Mouse (Mus musculus) CH12.LX (cell line): Measurements from ENCODE around the gene Chrm1. TPM values are rescaled to one million over a fixed set of nuclear protein-coding genes. Genes with fewer than 3 reads are reported as not detected.
A peak's percentile ranks its signal among the peaks of the same experiment; 100 is the strongest.

Source experiments
- DNase-seq: peaks from one replicate; pipeline ENCODE4 v3.0.0-alpha.2; 2013; ENCODE audit errors: extremely low read depth
- H3K27ac ChIP-seq: 2 replicates; pipeline ENCODE4 v1.5.1; 2012; ENCODE audit warnings: low read depth, mild to moderate bottlenecking, control low read depth, moderate library complexity; ENCODE audit not compliant: insufficient read depth
- H3K27me3 ChIP-seq: replicated peaks from 2 replicates; pipeline ENCODE3; 2012; ENCODE audit warnings: inconsistent platforms
- H3K36me3 ChIP-seq, 2 experiments: replicated peaks in 1 of 2; 2 replicates each; pipeline versions ENCODE3 to v1.6.1; 2012; ENCODE audit warnings: inconsistent platforms in 1 of 2, low read length in 1 of 2, mild to moderate bottlenecking in 1 of 2, mixed read lengths in 1 of 2, moderate library complexity in 1 of 2; ENCODE audit not compliant: control insufficient read depth in 1 of 2, insufficient read depth in 1 of 2
- H3K4me1 ChIP-seq, 2 experiments: 2 replicates each; pipeline ENCODE4 v1.6.1; 2012; ENCODE audit warnings: inconsistent platforms in 1 of 2, moderate library complexity in 1 of 2; ENCODE audit not compliant: insufficient read depth in 2 of 2, control insufficient read depth in 1 of 2
- H3K4me2 ChIP-seq: 2 replicates; pipeline ENCODE4 v1.6.1; 2012; ENCODE audit warnings: low read depth, mild to moderate bottlenecking, control low read depth; ENCODE audit not compliant: poor library complexity, insufficient read depth, severe bottlenecking
- H3K4me3 ChIP-seq, 3 experiments: fragments of 150-350 bp in 1 of 3; sonication (generic) in 1 of 3; replicated peaks in 1 of 3; 2 replicates each; pipeline versions ENCODE3 to v1.5.1; 2011 to 2012; ENCODE audit warnings: low read depth in 2 of 3, low read length in 2 of 3, mild to moderate bottlenecking in 2 of 3, moderate library complexity in 2 of 3, control low read depth in 1 of 3, improper control_type of control experiment in 1 of 3, inconsistent platforms in 1 of 3, mixed read lengths in 1 of 3; ENCODE audit not compliant: poor library complexity in 1 of 3
- H3K79me2 ChIP-seq: replicated peaks from 2 replicates; pipeline ENCODE4 v1.6.1; 2012; ENCODE audit warnings: mild to moderate bottlenecking, moderate library complexity; ENCODE audit not compliant: control insufficient read depth, poor library complexity, insufficient read depth, severe bottlenecking; ENCODE audit errors: extremely low read depth
- H3K9ac ChIP-seq: 2 replicates; pipeline ENCODE4 v1.6.1; 2012; ENCODE audit warnings: low read depth, mild to moderate bottlenecking, control low read depth, moderate library complexity; ENCODE audit not compliant: insufficient read depth
- H3K9me3 ChIP-seq: replicated peaks from 2 replicates; pipeline ENCODE3; 2012; ENCODE audit warnings: low read length, inconsistent platforms, mixed read lengths
- BHLHE40 ChIP-seq: IDR thresholded peaks from 2 replicates; pipeline ENCODE4 v1.6.1; 2011; ENCODE audit warnings: mild to moderate bottlenecking, low read depth, low read length, improper control_type of control experiment
- CTCF ChIP-seq, 2 experiments: IDR thresholded peaks in 1 of 2; conservative IDR thresholded peaks in 1 of 2; 2 replicates each; pipeline ENCODE4 v1.5.1; 2011 to 2012; ENCODE audit warnings: low read depth in 2 of 2, low read length in 2 of 2, improper control_type of control experiment in 1 of 2, inconsistent platforms in 1 of 2, mild to moderate bottlenecking in 1 of 2, moderate library complexity in 1 of 2
- ETS1 ChIP-seq: conservative IDR thresholded peaks from 2 replicates; pipeline ENCODE4 v1.6.1; 2012; ENCODE audit warnings: low read depth, mild to moderate bottlenecking, inconsistent platforms, low read length, improper control_type of control experiment, moderate library complexity
- HCFC1 ChIP-seq: IDR thresholded peaks from 2 replicates; pipeline ENCODE4 v1.6.1; 2012; ENCODE audit warnings: low read depth, mild to moderate bottlenecking, inconsistent platforms, low read length, improper control_type of control experiment
- IRF4 ChIP-seq: IDR thresholded peaks from 2 replicates; pipeline ENCODE4 v1.6.1; 2014; ENCODE audit warnings: low read depth, mild to moderate bottlenecking, inconsistent platforms, low read length, improper control_type of control experiment
- MAX ChIP-seq: IDR thresholded peaks from 2 replicates; pipeline ENCODE4 v1.6.1; 2011; ENCODE audit warnings: low read length, improper control_type of control experiment
- MAZ ChIP-seq: IDR thresholded peaks from 2 replicates; pipeline ENCODE4 v1.6.1; 2012; ENCODE audit warnings: low read depth, mild to moderate bottlenecking, inconsistent platforms, low read length, improper control_type of control experiment, moderate library complexity
- MEF2A ChIP-seq: IDR thresholded peaks from 2 replicates; pipeline ENCODE4 v1.6.1; 2014; ENCODE audit warnings: low read depth, mild to moderate bottlenecking, inconsistent platforms, low read length, improper control_type of control experiment, borderline replicate concordance
- MXI1 ChIP-seq: IDR thresholded peaks from 2 replicates; pipeline ENCODE4 v1.6.1; 2011; ENCODE audit warnings: mild to moderate bottlenecking, low read depth, low read length, improper control_type of control experiment
- MYC ChIP-seq: IDR thresholded peaks from 2 replicates; pipeline ENCODE4 v1.6.1; 2011; ENCODE audit warnings: low read depth, mild to moderate bottlenecking, improper control_type of control experiment, low read length
- RAD21 ChIP-seq: IDR thresholded peaks from 2 replicates; pipeline ENCODE4 v1.6.1; 2011; ENCODE audit warnings: low read depth, mild to moderate bottlenecking, low read length, improper control_type of control experiment, moderate library complexity
- SIN3A ChIP-seq: IDR thresholded peaks from 2 replicates; pipeline ENCODE4 v1.6.1; 2012; ENCODE audit warnings: low read length, improper control_type of control experiment, inconsistent platforms
- TBP ChIP-seq: conservative IDR thresholded peaks from 2 replicates; pipeline ENCODE4 v1.6.1; 2011; ENCODE audit warnings: low read depth, low read length, improper control_type of control experiment
- UBTF ChIP-seq: IDR thresholded peaks from 2 replicates; pipeline ENCODE4 v1.6.1; 2012; ENCODE audit warnings: low read depth, mild to moderate bottlenecking, inconsistent platforms, low read length, improper control_type of control experiment, moderate library complexity
- USF1 ChIP-seq: IDR thresholded peaks from 2 replicates; pipeline ENCODE4 v1.6.1; 2014; ENCODE audit warnings: low read depth, mild to moderate bottlenecking, inconsistent platforms, low read length, improper control_type of control experiment
- ZC3H11A ChIP-seq: IDR thresholded peaks from 2 replicates; pipeline ENCODE4 v1.6.1; 2012; ENCODE audit warnings: low read depth, mild to moderate bottlenecking, inconsistent platforms, low read length, improper control_type of control experiment
- ZKSCAN1 ChIP-seq: IDR thresholded peaks from 2 replicates; pipeline ENCODE4 v1.6.1; 2012; ENCODE audit warnings: low read depth, inconsistent platforms, low read length, improper control_type of control experiment, borderline replicate concordance
- ZNF384 ChIP-seq: IDR thresholded peaks from 2 replicates; pipeline ENCODE4 v1.6.1; 2012; ENCODE audit warnings: low read depth, low read length, improper control_type of control experiment, inconsistent platforms
- dilution Hi-C: fragments of 300-500 bp; cut with MboI; formaldehyde crosslinking; loops from 2 replicates; pipeline ENCODE4 v1.14.3; 2020; ENCODE audit warnings: low sequenced_read_pairs; ENCODE audit not compliant: extremely low pct_unique_long_range_greater_than_20kb, extremely low pct_ligation_motif_present
- in situ Hi-C: fragments of 300-500 bp; cut with MboI; formaldehyde crosslinking; loops from 3 replicates; pipeline ENCODE4 v1.14.3; 2019; ENCODE audit warnings: low sequenced_read_pairs, low pct_ligation_motif_present, low pct_unique_long_range_greater_than_20kb, mixed read lengths
- polyA plus RNA-seq: library from polyadenylated mRNA; unstranded; fragments of >175 nt; gene quantifications from 2 replicates; pipeline ENCODE4 v1.2.1, GENCODE M21; 2012; ENCODE audit warnings: low read depth; ENCODE audit not compliant: insufficient read length
- total RNA-seq, 2 experiments: library from RNA; depleted of rRNA; stranded (reverse); fragments of 300-350 nt in 1 of 2; fragments of >200 nt in 1 of 2; gene quantifications; 2 replicates each; pipeline ENCODE4 v1.2.3; 2012 to 2014

Chrm1 gene
- total and polyA plus RNA-seq, 3 experiments: not detected

DNA sequence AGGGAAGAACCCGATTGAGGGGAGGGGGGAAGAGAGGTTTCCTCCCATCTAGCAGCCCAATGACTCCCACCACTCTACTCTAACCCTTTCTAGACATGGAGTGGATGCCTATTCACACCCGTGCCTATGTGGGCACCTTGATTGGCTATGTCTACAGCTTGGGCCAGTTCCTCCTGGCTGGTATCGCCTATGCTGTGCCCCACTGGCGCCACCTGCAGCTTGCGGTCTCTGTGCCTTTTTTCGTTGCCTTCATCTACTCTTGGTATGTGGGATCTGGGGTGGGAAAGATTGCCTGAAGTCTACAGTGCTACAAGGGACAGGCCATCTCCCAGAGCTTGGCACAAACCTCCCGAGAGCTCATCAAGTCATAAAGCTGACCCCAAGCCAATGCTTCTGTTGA is 42.5 kb upstream of the Chrm1 start:
- no peaks in the 10 kb centered on the region for H3K36me3 ChIP-seq
- H3K9me3 ChIP-seq: no peaks in the 10 kb centered on the region
- H3K4me3 ChIP-seq: no peak overlapping the region
- H3K27ac ChIP-seq: no peak overlapping the region
- no peak overlapping the region for H3K4me2 ChIP-seq
- no peaks in the 10 kb centered on the region for H3K79me2 ChIP-seq
- DNase-seq: no peak
- dilution Hi-C loops (no loop called here), in situ Hi-C loops (no loop called here)
- no peak overlapping the region for H3K9ac ChIP-seq
- no peaks in the 10 kb centered on the region for H3K4me1 ChIP-seq
- TF ChIP-seq CTCF (conservative IDR thresholded peaks at IDR 0.05 in 1 of 2, IDR thresholded peaks at IDR 0.05 in 1 of 2; ENCODE audit: low read depth in 2 of 2, low read length in 2 of 2): peak in 1 of 2 experiments; percentile 31; a peak in 2 of 4 replicates
- TF ChIP-seq HCFC1: no peak
- peaks cover 4% of the 10 kb centered on the region for H3K27me3 ChIP-seq

- DNase-seq: no peak
- H3K9ac ChIP-seq: no peak overlapping the region
- TF ChIP-seq RAD21 (no peak), MEF2A (no peak), MXI1 (no peak), MYC (no peak), MAZ (no peak), ZC3H11A (no peak), ZKSCAN1 (no peak), SIN3A (no peak), TBP (no peak), ETS1 (no peak), MAX (no peak), HCFC1 (no peak), IRF4 (no peak), BHLHE40 (no peak), UBTF (no peak), ZNF384 (no peak), USF1 (no peak)
- H3K27me3 ChIP-seq: no peaks in the 10 kb centered on the region
- no peaks in the 10 kb centered on the region for H3K9me3 ChIP-seq
- H3K27ac ChIP-seq: no peak overlapping the region
- H3K4me3 ChIP-seq: no peak overlapping the region
- H3K79me2 ChIP-seq: no peaks in the 10 kb centered on the region
- in situ Hi-C loops: no loop called here
- no peak overlapping the region for H3K4me2 ChIP-seq
- H3K4me1 ChIP-seq: no peaks in the 10 kb centered on the region
- dilution Hi-C loops: no loop called here
- no peaks in the 10 kb centered on the region for H3K36me3 ChIP-seq
Measured at GRCm38 (mm10) chr19:8630249-8630648, 33.3 kb upstream of the Chrm1 start.
